Mouse (Mus musculus): ENCODE measurements around the gene Pah. TPM values are rescaled to one million over a fixed set of nuclear protein-coding genes. Genes with fewer than 3 reads are reported as not detected.

Pah gene
- total RNA-seq (2017) = not detected in 2 replicates

DNA sequence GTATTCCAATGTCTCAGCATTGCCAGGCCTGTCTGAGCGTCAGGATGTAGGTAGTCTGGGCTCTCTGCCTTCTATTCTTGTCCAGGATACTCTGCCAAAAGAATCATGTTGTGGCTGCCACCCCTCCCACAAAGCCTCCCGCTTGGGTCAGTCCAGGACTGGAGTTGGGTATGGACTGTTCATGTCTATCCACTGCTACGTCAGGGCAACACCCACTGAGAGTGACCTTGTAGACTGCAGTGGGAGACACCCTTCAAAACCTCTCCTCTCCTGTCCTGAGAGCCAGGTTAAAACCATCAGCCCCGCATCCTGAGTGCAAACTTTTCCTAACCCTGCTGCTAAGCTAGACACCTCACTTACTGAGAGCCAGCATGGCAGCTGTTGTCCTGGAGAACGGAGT lies at the start of gene Pah:
Gene Pah (plus strand): TSS at position 150 of the 400 bp plus-strand sequence.
- ATAC-seq (replicated peaks; ENCODE audit: low read depth, poor library complexity, severe bottlenecking) = no peak

DNA sequence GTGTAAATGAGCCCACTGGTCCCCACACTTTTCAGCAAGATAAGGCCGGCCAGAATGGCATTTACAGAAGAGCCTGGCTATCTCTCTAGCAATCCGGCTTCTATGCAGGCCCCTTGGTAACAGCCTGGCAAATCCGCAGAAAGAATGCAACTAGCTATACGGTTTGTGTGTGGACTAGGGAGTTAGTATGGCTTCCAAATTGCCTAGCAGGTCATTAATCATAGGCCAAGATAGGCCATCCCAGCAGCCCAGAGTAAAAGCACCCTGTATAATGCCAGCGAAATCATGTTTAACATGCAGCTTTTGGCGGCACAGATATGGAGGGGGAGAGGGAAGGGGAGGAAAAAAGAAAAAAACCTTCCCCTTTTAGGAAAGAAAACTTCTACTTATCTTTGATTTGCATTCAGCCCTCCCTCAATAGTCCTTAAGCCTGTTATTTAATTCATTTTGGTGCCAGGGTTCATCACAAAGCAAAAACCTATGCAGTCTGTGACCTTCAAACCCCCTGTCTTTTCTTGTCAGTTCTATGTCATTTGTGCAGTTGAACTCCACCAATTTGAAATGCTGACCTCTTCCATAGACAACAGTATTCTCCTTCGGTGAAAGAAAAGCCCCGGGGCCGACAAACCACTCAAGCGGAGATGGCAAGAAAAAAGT lies 48.0 kb upstream of the Pah start:
- ATAC-seq (replicated peaks; ENCODE audit: low read depth, poor library complexity, severe bottlenecking) = no peak

DNA sequence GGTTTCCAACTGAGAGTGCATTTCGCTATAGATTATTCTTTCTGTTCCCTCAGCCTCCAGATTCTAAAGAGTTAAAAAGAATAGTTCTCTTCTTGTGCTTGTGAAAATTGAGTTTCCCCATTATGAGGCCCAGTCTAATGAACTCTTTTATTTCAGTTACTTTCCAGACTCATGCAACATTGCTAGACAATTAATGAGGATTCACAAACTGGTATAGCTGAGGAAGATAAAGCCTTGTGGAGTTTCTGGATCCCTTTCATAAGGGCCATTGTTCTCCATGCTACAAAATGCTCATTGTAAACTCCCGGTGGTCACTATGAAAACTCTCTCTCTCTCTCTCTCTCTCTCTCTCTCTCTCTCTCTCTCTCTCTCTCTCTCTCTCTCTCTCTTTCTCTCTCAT lies 46.6 kb upstream of the Pah start:
- no peak for ATAC-seq (replicated peaks; ENCODE audit: low read depth, poor library complexity, severe bottlenecking)

DNA sequence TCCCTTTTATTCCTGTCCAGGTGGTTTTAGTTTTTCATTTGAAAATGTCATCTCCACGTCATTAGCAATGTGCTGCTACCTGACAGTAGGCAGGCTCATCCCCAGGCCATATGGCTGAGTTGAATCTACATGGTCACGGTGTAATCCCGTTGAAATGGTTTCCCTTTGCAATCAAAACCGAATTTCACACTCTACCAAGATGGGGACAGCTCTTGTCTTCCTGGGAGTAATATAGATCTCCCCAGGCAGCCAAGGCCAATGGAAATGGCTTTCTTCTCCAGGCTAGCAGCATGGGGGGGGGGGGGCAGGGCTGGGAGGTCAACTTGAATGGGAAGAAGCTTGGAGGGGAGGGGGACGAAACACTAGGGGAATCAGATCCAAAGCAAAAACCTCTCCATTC lies 43.7 kb upstream of the Pah start:
- no peak for ATAC-seq (replicated peaks; ENCODE audit: low read depth, poor library complexity, severe bottlenecking)

DNA sequence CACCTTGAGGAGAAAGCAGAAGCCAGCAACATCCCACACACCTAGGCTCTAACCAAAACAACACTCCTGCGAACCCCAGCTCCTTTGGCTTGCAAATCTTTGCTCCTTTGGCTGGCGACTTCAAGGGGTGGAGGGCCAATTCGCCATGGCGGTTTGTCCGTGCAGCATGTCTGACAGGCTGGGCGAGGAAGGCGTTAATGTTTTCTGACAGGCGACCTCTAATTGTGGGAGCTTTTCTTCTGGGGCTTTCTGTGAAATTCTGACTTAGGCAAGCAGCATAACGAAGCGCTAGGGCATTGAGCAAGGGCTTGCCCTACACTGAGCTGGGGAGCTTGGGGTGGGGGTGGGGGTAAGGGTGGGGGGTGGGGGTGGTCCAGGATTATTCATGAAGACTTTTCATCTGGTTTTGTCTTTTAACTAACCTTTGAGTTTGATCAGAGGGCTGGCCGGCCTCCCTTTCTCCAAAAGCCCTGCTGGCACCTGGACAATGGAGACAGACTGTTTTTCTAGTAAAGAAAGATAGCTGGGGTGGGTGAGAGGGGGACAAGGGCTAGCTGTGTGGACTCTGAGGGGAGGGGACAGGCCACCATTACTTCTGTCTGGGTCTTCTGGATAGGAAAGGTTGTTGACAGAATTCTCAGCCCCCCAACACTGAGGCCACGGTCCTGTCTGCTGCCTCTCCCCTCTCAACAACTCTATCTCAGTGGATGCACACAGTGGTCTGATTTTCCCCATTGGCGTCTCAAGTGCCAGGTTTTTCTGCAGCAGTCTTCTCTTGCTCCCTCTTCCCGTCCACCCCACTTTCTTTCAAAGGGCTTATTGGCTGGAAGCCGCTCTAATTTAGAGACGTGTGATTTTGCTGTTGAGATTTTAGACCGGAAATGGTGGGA lies 36.5 kb upstream of the Pah start:
- no peak for ATAC-seq (replicated peaks; ENCODE audit: low read depth, poor library complexity, severe bottlenecking)

DNA sequence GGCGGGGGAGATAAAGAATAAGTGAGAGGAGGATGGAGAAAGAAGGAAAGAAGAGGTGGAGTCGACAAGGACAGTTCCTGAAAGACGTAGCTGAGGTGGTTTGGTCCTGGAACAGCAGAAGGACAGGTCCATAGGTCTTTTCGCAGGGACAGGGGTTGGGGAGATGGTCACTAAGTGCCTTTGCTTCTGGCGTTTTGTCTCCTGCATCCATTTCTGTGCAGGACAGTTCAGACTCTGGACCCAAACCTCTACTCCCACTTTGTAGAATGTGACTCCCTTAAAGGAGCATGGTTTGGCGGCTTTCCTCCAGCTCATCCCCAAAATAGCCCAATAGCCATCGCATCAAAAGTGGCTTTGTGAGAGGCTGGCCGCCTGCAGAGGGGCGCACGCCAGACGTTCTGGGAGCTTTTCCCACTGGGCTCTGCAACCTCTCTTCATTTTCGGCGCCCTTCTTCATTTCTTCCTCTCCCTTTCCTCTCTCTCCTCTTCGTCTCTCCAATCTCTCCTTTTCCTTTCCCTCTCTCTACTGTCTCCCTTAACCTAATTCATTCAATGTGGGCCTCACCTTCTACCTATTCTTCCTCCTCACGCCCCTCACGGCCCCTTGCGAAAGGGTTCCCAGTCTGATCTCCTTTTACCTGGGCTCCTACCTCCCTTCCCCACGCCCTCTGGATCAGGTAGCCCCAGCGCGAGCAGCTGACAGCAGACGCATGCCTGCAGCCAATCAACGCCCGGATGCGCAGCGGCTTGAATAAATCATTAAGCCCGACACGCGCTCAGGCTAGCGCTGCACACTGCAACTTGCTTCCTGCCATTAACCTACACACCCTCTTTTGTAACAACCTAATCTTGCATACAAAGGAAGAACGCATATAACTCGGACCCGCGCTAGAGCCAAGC lies 35.6 kb upstream of the Pah start:
- no peak for ATAC-seq (replicated peaks; ENCODE audit: low read depth, poor library complexity, severe bottlenecking)

DNA sequence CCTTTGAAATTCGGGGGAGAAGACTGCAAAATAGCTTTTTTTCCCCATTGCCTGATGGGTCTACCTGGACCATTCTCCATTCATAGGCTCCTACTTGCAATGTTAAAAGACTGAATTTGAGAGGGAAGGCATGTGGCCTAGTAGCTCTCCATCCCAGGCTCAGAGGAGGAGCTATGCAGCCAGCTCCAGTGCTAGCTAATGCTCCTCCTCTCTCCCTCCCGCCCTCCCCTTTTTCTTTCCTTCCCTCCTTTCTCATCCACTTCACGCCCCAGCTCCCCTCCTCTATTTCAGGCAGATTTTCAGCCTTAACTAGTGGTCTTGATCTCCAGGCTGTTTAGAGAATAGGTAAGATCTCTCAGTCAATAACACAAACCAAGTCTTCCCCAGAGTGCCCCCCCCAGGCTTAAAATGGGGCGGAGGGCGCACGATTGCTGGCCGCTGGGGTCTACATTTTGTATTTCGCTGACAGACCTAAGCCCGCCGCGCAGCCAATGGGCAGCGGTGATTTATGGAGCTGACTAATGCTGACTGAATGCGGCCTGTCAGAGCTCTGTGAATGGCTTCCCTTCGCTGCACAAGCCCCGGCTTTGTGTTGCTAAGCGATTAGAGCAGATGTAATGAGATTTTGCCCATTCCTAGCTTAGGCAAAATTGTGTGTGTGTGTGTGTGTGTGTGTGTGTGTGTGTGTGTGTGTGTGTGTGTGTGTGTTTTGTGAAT lies 33.0 kb upstream of the Pah start:
- ATAC-seq (replicated peaks; ENCODE audit: low read depth, poor library complexity, severe bottlenecking) = no peak

DNA sequence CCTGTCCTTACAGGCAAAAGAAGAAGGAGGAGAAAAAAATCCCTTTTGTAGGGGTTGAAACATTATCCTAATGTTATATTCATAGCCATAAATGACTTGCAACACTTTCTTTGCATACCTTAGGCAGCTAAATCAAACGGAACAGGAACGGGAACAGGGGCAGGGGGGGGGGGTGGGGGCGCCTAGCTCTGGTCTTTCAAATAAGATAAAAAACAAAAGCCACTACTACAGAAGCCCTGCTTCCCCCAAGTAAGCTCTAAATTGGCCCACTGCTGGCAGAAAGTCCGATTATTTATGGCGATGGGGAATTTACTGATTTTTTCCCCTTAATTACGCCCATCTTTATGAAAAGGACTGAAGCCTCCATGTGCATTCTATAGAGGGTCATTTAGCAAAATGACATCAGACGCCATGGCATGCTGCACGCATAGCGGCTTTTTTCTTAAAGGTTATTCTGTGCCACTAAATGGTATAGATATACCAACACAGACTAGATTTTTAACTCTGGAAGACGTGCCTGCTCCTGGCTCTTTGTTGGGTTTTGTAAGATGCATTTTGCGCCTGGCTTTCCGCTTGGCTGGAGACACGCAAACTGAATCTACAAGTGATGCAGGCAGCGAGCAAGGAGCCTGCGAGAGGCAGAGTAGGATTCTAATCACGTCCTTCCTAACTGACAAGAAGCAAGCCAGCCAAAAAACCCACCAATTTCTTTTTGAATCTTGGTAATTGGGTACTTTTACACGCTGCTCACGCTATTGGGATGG lies 32.2 kb upstream of the Pah start:
- ATAC-seq (replicated peaks; ENCODE audit: low read depth, poor library complexity, severe bottlenecking) = no peak

DNA sequence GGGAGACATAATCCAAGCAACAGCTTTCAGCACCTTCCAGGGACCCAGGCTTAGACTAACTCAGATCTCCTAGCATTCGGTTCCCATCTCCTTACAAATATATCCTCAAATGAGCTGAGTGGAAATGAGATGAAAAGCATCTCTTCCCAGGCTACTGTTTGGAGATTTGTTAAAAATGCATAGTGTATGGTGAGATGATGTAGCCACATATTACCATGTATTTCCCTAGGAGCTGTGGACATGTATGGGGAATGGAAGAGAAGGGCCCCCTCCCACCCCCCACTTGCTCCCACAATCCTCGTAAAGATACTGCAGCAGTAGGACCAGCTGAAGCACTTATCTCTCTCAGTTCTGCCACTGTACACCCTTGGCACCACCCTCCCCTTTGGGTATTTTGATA lies 31.3 kb upstream of the Pah start:
- no peak for ATAC-seq (replicated peaks; ENCODE audit: low read depth, poor library complexity, severe bottlenecking)

DNA sequence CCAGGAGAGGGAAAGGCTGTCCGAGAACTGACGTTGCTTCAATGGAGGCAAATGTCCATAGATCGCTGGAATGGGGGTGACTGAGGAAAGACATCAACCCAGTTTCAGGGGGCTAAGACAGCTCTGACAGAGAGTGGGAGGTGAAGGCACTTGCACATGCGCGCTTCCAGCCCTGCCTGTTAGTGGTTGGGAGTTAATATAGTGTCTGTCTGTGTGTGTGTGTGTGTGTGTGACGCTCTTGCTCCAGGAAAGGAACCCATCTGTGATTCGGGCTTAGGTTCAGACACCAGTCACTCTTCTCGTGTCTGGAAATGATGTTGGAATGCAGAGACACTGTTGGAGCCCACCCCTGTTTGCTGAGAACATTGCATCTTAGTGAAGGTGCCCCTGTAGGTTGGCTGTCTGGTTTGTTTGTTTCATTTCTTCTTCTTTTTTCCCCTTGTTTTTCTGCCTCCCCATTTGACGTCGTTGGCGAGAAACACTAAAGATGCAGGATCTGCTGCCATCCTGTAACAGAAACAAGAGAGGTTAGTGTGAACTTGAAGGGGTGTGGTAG lies 30.0 kb upstream of the Pah start:
- ATAC-seq (replicated peaks; ENCODE audit: low read depth, poor library complexity, severe bottlenecking) = no peak

DNA sequence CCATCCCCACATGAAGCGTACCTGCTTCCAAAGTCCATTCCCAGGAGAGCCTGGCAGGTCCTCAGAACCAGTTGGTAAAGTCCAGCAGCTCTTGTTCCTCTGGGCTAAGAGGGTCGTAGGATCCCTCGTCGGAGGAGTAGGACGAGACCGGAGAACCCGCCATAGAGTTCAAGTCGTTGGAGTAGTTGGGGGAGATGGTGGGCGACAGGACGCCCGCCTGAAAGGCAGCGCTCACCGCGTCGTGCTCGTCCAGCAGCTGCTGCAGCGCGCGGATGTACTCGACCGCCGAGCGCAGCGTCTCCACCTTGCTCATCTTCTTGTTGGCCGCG lies 29.3 kb upstream of the Pah start:
- no peak for ATAC-seq (replicated peaks; ENCODE audit: low read depth, poor library complexity, severe bottlenecking)

DNA sequence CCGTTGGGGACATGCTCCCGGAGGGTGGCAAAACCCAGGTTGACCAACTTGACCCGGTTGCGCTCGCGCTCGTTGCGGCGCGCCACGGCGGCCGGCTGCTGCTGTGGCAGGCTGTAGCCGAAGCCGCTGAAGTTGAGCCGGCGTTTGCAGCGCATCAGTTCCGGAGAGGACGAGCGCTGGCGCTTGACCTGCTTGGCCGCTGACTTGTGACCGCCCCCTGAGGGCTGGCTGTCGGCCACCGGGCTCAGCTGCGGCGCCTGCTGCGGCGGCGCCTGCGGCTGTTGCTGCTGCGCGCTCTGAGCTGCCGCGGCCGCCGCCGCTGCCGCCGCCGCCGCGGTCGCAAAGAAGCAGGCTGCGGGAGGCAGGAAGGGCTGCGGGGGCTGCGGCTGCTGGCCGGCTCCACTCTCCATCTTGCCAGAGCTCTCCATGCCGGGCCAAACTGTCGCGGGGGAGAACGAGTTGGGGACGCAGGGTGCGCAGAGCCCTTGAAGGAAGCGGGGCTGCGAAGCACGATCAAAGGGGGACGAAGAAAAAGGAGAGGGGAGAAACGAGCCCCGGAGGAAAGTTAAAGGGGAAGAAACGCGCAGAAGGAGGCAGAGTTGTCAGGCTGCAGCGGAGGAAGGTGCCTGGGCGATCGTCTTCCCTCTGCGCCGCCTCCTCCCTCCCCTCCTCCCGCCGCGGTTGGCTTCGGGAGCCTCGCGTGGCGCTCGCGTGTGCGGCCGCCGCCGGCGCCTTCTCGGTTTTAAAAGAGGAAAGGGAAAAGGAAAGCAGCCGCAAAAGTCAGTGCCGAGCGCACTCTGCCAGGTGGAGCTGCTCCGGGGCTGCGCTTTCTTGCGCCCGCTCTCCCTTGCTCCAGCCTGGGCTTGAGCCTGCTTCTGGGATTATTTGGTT lies 28.7 kb upstream of the Pah start:
- ATAC-seq (replicated peaks; ENCODE audit: low read depth, poor library complexity, severe bottlenecking) = peak; percentile 45; the same call in 1 of the 2 replicates

DNA sequence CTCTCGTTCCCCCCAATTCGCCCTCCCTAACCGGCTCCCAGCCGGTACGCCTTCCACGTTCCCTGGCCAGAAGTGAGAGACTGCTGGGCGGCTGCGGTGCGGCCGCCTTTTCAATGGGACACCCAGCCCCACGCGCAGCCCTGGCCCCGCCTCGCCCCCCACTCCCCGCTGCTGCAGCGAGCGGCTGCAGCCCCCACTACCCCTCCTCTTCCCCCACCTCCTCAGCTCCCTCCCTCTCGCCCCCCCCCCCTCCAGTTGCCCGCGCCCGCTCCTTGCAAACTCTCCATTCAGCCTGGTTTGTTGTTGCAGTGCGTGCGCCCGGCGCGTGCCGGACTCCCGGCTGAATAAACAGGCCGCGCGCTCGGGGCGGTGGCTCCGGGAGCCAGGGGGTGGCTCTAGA lies 28.0 kb upstream of the Pah start, which contains the start of gene Ascl1:
Gene Ascl1 (minus strand): TSS at position 85 of the 400 bp plus-strand sequence.
- ATAC-seq (replicated peaks; ENCODE audit: low read depth, poor library complexity, severe bottlenecking) = no peak

DNA sequence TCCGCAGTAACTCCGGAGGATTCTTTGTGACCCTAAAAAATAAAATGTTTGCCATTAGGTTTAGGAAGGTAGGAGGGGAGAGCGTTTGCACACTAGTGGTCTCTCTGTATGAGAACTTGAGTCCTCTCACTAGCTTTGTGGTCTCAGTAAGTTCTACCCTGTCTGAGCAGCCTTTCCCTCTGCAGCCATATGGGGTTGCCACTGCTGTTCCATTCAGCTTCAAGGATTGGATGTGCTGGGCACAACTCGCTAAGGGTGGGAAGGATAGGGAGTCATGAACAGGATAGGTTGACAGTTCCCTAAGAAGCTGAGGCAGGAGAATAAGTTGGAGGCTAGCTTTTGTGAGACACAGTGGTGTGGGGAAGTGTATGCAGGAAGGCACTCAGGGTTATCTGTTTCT lies 27.4 kb upstream of the Pah start:
- no peak for ATAC-seq (replicated peaks; ENCODE audit: low read depth, poor library complexity, severe bottlenecking)

DNA sequence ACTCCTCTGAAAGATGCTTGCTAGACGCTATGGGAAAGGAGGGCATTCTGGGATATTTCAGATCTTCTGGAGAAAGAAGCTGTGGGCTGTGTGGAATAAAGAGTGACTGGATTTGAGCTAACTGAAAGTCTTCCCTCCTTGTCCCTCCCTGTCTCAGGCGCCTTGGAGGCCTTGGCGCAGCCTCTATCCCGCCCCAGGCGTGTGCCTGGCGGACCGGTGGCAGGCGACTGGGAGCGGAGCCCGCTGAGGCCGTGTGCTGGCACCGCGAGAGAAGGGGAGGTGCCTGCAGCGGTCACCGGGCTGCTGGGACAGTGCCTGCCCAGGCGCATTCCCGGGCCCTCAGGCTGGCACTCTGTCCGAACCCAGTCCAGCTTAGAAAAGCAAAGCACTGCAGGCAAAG lies 27.0 kb upstream of the Pah start:
- ATAC-seq (replicated peaks; ENCODE audit: low read depth, poor library complexity, severe bottlenecking) = peak; percentile 20; the same call in 1 of the 2 replicates

DNA sequence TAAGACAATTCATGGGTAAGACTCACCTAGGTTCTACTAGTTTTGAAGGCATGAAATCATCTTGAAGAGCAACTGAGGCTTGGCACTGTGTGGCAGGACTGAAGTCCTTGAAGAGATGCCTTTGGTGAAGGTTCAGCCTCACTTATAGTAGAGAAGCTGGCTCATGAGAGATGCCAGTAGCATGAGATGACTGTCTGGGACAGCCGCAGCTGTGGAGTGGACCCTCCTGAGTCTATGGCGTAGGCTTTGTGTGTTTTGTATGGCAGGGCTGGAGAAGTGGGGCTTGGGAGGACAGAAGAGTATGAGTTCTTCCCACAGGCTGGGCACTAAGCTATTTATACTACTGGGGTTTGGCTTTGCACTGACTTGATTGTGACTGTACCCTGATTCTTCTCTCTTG lies 24.5 kb upstream of the Pah start:
- no peak for ATAC-seq (replicated peaks; ENCODE audit: low read depth, poor library complexity, severe bottlenecking)

DNA sequence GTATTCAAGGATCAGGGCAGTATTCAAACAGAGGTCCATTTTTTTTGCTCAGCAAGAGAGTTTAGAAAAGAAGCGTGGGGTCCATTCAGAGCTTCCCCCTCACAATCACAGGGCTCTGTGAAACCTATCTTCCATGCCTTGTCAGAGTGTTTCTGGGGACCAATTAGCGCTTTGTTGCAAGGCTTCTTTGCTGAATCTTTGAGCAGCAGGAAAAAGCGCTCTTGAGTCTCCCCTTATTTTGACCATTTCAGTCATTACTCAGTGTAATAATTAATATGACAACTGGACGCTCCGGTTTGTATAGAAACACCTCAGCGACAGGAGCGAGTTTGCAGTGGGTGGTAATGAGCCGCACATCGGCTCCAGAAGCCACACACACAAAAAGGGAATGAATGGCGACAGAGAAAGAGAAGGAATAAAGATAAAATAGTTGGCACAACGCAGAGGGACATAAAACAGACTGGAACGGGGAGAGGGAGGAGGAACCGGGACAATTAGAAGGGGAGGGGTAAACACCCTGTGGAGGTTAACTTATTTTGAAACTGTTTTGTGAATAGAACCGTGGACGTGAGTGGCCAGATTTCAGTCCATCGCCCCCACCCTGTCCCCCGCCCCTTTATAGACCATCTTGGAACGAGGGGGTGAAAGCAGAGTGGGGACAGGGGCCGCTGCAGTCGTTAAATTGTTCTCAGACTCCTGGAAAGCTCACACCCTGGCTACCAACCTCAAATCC lies 20.5 kb upstream of the Pah start:
- no peak for ATAC-seq (replicated peaks; ENCODE audit: low read depth, poor library complexity, severe bottlenecking)

All from common myeloid progenitor, adult 5-6 weeks (primary cell).